Mouse (Mus musculus) liver, embryonic 12.5 days (tissue): ENCODE measurements around the gene Armcx5. TPM values are rescaled to one million over a fixed set of nuclear protein-coding genes. Genes with fewer than 3 reads are reported as not detected.
A peak's percentile ranks its signal among the peaks of the same experiment; 100 is the strongest.
"Not testable (repeated sequence)": the region's sequence is repeated elsewhere in the genome, so short reads cannot be mapped to it uniquely, and the experiment has no call there.

ENCODE experiments used
- ATAC-seq: fragments of 200-750 bp; cut with Nextera tagmentation; 2 replicates; pipeline ENCODE4 v1.8.0; 2017; ENCODE audit warnings: moderate number of reproducible peaks, mild to moderate bottlenecking, moderate library complexity
- H3K27ac ChIP-seq: fragments of 300-500 bp; sonication (generic); 2 replicates; pipeline ENCODE4 v1.5.1; 2016; ENCODE audit warnings: mild to moderate bottlenecking
- H3K27me3 ChIP-seq: fragments of 300-500 bp; sonication (generic); replicated peaks from 2 replicates; pipeline ENCODE4 v1.6.1; 2016; ENCODE audit warnings: mild to moderate bottlenecking, moderate library complexity
- H3K36me3 ChIP-seq: fragments of 300-500 bp; sonication (generic); 2 replicates; pipeline ENCODE4 v1.6.1; 2016; ENCODE audit warnings: mild to moderate bottlenecking, moderate library complexity
- H3K4me1 ChIP-seq: fragments of 300-500 bp; sonication (generic); 2 replicates; pipeline ENCODE4 v1.6.1; 2016
- H3K4me2 ChIP-seq: fragments of 300-500 bp; sonication (generic); 2 replicates; pipeline ENCODE4 v1.6.1; 2016; ENCODE audit warnings: mild to moderate bottlenecking, moderate library complexity
- H3K4me3 ChIP-seq: fragments of 300-500 bp; sonication (generic); 2 replicates; pipeline ENCODE4 v1.5.1; 2016; ENCODE audit warnings: mild to moderate bottlenecking, moderate library complexity
- H3K9ac ChIP-seq: fragments of 300-500 bp; sonication (generic); 2 replicates; pipeline ENCODE4 v1.6.1; 2016; ENCODE audit warnings: mild to moderate bottlenecking, moderate library complexity
- H3K9me3 ChIP-seq: fragments of 300-500 bp; sonication (generic); replicated peaks from 2 replicates; pipeline ENCODE4 v1.6.1; 2016; ENCODE audit warnings: mild to moderate bottlenecking, moderate library complexity
- WGBS: fragments of 180-500 bp; shearing (Covaris S2); methylation state at CpG from one replicate; pipeline ENCODE4 v1.1.7; 2016; ENCODE audit not compliant: insufficient replicate concordance; 5-methylcytosine and 5-hydroxymethylcytosine counted together
- microRNA counts: library from miRNA; unstranded; fragments of <30 nt; microRNA quantifications from one replicate; lab custom pipeline; 2017
- microRNA-seq: library from miRNA; unstranded; fragments of <30 nt; microRNA quantifications from one replicate; pipeline ENCODE4, GENCODE M21; 2017
- polyA plus RNA-seq: library from polyadenylated mRNA; unstranded; fragments of >200 nt; fragmentation: Nextera tagmentation; extraction: Ambion mirVana; gene quantifications from 2 replicates; pipeline ENCODE4 v1.2.1, GENCODE M21; 2016

Gene Armcx5
- polyA plus RNA-seq, 1 experiment from 2014 or later: 4.2 TPM

DNA sequence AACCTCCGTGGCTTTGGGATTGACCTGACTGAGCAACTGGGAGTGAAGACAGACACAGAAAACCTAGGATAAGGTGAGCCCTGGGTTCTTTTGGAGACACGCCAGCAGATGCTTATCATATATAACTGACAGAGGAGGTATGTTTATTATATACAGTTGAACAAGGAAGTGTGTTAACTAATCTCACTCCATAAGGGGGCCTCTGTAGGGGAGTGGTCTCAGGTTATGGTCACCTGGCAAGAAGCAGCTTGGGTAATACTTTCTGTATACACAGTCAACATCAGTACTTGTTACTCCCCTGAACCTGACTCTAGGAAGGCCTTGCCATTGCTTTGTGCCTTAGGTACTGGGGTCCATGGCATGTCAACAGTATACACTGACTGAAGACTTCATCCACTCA is 26.0 kb downstream of the Armcx5 start:
- 63% methylated on average over 2 of the region's 2 CpGs for WGBS
- no peak overlapping the region for H3K4me3 ChIP-seq
- no peak for ATAC-seq

DNA sequence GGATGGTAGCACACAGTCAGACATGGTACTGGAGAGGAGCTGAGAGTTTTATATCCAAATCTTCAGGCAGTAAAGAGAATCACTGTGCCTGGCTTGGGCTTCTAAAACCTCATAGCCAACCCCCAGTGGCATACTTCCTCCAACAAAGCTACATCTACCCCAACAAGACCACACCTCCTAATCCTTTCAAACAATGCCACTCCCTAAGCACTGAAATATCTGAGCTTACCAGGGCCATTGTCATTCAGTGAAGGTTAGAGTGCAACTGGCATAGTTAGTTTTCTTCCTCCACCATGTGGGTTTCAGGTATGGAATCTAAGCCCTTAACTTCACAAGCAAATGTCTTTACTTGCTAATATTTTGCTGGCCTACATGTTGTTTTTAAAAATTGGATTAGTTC is 49.0 kb downstream of the Armcx5 start:
- Histone ChIP-seq H3K4me3 (no peak overlapping the region), H3K4me1 (no peaks in the 10 kb centered on the region), H3K9ac (no peak overlapping the region), H3K36me3 (no peaks in the 10 kb centered on the region), H3K4me2 (no peak overlapping the region), H3K9me3 (no peaks in the 10 kb centered on the region), H3K27ac (no peak overlapping the region), H3K27me3 (no peaks in the 10 kb centered on the region)
- ATAC-seq: no peak

More for the DNA sequence above, 26.0 kb downstream of the Armcx5 start:
- Histone ChIP-seq H3K4me2 (no peak overlapping the region), H3K36me3 (no peaks in the 10 kb centered on the region), H3K4me1 (peaks cover 5% of the 10 kb centered on the region; the same call in 1 of the 2 replicates), H3K9ac (no peak overlapping the region), H3K27me3 (no peaks in the 10 kb centered on the region), H3K9me3 (no peaks in the 10 kb centered on the region), H3K27ac (no peak overlapping the region)

DNA sequence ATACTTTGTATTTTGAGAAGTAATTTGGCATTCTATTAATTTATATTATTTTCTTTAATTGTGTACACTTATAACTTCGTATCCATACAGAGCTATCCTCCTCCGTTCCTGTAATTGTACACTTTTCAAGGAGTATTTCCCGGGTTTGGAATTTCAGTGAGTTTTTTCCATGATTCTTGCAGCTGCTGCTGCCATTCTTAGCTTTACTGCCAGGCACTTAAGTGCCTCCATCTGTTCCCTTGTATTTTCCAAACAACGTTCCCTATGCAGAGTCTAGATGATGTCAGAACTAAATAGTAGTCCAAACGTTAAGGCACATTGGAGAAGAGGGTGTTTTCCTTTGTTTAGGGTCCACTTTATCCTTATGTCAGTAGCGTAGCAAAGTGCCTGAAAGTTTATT is 49.8 kb downstream of the Armcx5 start:
- ATAC-seq: no peak
- Histone ChIP-seq H3K4me2 (no peak overlapping the region), H3K27me3 (no peaks in the 10 kb centered on the region), H3K9ac (no peak overlapping the region), H3K4me3 (no peak overlapping the region), H3K36me3 (no peaks in the 10 kb centered on the region), H3K27ac (no peak overlapping the region), H3K9me3 (no peaks in the 10 kb centered on the region), H3K4me1 (no peaks in the 10 kb centered on the region)
- 70% methylated on average over 6 of the region's 6 CpGs for WGBS

GRCm38 (mm10) chrX:135795591-135796304 is 53.2 kb downstream of the Armcx5 start:
- not testable (repeated sequence) for H3K4me1 ChIP-seq, H3K27me3 ChIP-seq, H3K36me3 ChIP-seq, H3K9me3 ChIP-seq, H3K27ac ChIP-seq
- Histone ChIP-seq H3K4me3 (peak overlapping the region; percentile 53), H3K9ac (peak overlapping the region; percentile 48; the same call in 1 of the 2 replicates), H3K4me2 (peak overlapping the region; percentile 68)
- peak; percentile 74 for ATAC-seq
- 12% methylated on average over 22 of the region's 27 CpGs for WGBS

GRCm38 (mm10) chrX:135796305-135797211 is 54.0 kb downstream of the Armcx5 start:
- Histone ChIP-seq H3K4me2 (peak overlapping the region; percentile 68), H3K4me3 (peak overlapping the region; percentile 53), H3K9ac (peak overlapping the region; percentile 48)
- WGBS: 11% methylated on average over 25 of the region's 26 CpGs
- H3K4me1 ChIP-seq, H3K9me3 ChIP-seq, H3K36me3 ChIP-seq, H3K27ac ChIP-seq, H3K27me3 ChIP-seq: not testable (repeated sequence)
- ATAC-seq: peak; percentile 66

MicroRNA genes within 50 kb of the gene (microRNA counts, 519-probe panel; counts per million panel counts)
- microRNA mmu-miR-1970 (lab: Ali Mortazavi, UCI): 582 counts per million, percentile 70 among the panel's probes with 10 or more counts

Small RNAs within 50 kb of the gene (microRNA-seq; reads per million reads assigned to microRNA genes)
- gene Mir1970 (not detected), gene Mir7646 (1.1 reads per million)

Other genes starting within 250 kb of the Armcx5 start
- not detected in 2 replicates for gene AV320801, start 248.1 kb upstream of the Armcx5 start, polyA plus RNA-seq
- not detected in 2 replicates for gene Nxf7, start 144.0 kb upstream of the Armcx5 start, polyA plus RNA-seq
- gene Prame, start 115.0 kb upstream of the Armcx5 start, polyA plus RNA-seq: not detected in 2 replicates
- gene Tcp11x2, start 48.9 kb upstream of the Armcx5 start, polyA plus RNA-seq: not detected in 2 replicates
- not detected in 2 replicates for gene Tmsb15a, start 17.5 kb upstream of the Armcx5 start, polyA plus RNA-seq
- 14.4 and 15.5 TPM in 2 replicates for gene Gprasp1, start within 50 bp of the Armcx5 start, polyA plus RNA-seq
- 21.2 and 21.3 TPM in 2 replicates for gene Bhlhb9, start 54.9 kb downstream of the Armcx5 start, polyA plus RNA-seq
- gene Gprasp2, start 96.3 kb downstream of the Armcx5 start, polyA plus RNA-seq: 3.4 and 4.5 TPM in 2 replicates